Mouse (Mus musculus): Measurements from ENCODE around the gene Gimap3. TPM values are rescaled to one million over a fixed set of nuclear protein-coding genes. Genes with fewer than 3 reads are reported as not detected.

The Gimap3 gene
- 0.08 TPM in 1 of 2 replicates, not detected in the other for polyA plus RNA-seq (2015; fragmentation: Nextera tagmentation; extraction: Ambion mirVana)

DNA sequence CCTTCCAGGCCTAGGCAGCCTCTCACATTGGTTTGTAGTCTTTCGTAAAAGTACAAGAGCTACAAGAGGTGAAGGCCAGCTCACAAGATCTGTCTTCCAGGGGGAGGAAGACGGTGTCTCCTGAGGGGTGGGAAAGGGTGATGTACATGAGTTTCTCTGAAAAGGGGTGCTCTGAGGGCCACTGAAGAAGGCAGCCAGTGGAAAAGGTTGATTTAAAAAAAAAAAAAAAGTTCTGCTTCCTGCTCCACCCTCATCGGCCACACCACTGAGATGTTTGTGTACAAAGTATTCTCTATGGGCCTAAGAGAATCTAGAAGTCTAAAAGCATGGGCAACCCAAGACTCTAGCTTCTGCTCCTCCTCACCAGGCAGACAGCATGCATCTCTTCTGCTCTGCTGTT, at the start of gene Gimap3:
Gene Gimap3 (minus strand): TSS at position 156 of the 400 bp plus-strand sequence.
- Histone ChIP-seq H3K4me3 (no peak within 1 kb of the TSS), H3K27me3 (no peaks in the 10 kb centered on the region), H3K9me3 (replicated peaks) (no peaks in the 10 kb centered on the region), H3K27ac (no peak within 1 kb of the TSS), H3K36me3 (no peaks in the 10 kb centered on the region), H3K9ac (no peak within 1 kb of the TSS), H3K4me1 (replicated peaks) (no peaks in the 10 kb centered on the region), H3K4me2 (no peak within 1 kb of the TSS)
- WGBS: 76% methylated on average over 3 of the region's 3 CpGs
- ATAC-seq (replicated peaks; ENCODE audit: insufficient number of reproducible peaks, insufficient read depth, low FRiP score, low read depth): no peak

DNA sequence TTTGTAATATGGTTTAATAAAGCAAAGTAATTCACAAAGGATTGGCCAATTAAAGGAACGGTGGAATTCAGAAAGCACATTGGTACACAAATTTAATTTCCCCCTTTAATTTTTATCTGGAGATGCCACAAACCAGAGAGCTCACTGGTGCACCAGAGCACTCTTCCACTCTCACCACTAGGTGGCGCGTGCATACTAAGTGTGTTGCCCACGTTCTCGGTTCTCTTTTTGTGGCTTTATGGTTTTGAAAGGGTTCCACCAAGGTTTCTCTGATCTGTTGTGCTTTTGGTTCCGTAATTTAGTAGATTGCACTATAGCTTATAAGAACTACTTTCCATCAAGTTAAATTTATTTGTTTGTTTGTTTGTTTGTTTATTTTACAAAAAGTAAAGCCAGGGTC, 47.2 kb upstream of the Gimap3 start:
- H3K36me3 ChIP-seq: no peaks in the 10 kb centered on the region
- H3K4me2 ChIP-seq: no peak overlapping the region
- H3K27me3 ChIP-seq: no peaks in the 10 kb centered on the region
- no peak for ATAC-seq (replicated peaks; ENCODE audit: insufficient number of reproducible peaks, insufficient read depth, low FRiP score, low read depth)
- H3K4me3 ChIP-seq: no peak overlapping the region
- no peaks in the 10 kb centered on the region for H3K4me1 ChIP-seq (replicated peaks)
- H3K9ac ChIP-seq: no peak overlapping the region
- no peak overlapping the region for H3K27ac ChIP-seq
- H3K9me3 ChIP-seq (replicated peaks): no peaks in the 10 kb centered on the region
- 4% methylated on average over 6 of the region's 6 CpGs for WGBS

DNA sequence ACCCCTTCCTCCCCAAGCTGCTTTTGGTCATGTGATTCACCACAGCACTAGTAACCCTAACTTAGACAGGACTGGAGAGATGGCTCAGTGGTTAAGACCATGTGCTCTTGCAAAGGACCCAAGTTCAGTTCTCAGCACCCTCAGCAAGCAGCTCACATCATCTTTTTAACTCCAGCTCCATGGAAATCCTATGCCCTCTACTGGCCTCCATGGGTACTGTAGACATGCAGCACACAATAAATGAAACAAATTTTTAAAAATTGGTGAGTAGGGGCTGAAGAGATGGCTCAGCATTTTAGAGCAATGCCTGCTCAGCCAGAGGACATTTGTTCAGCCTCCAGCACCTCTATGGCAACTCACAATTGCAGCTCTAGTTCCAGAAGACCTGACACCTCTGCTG, 44.4 kb upstream of the Gimap3 start:
- Histone ChIP-seq H3K27me3 (no peaks in the 10 kb centered on the region), H3K27ac (no peak overlapping the region), H3K4me3 (no peak overlapping the region), H3K36me3 (no peaks in the 10 kb centered on the region), H3K4me1 (replicated peaks) (no peaks in the 10 kb centered on the region), H3K9me3 (replicated peaks) (no peaks in the 10 kb centered on the region), H3K9ac (no peak overlapping the region), H3K4me2 (no peak overlapping the region)
- ATAC-seq (replicated peaks; ENCODE audit: insufficient number of reproducible peaks, insufficient read depth, low FRiP score, low read depth): no peak

DNA sequence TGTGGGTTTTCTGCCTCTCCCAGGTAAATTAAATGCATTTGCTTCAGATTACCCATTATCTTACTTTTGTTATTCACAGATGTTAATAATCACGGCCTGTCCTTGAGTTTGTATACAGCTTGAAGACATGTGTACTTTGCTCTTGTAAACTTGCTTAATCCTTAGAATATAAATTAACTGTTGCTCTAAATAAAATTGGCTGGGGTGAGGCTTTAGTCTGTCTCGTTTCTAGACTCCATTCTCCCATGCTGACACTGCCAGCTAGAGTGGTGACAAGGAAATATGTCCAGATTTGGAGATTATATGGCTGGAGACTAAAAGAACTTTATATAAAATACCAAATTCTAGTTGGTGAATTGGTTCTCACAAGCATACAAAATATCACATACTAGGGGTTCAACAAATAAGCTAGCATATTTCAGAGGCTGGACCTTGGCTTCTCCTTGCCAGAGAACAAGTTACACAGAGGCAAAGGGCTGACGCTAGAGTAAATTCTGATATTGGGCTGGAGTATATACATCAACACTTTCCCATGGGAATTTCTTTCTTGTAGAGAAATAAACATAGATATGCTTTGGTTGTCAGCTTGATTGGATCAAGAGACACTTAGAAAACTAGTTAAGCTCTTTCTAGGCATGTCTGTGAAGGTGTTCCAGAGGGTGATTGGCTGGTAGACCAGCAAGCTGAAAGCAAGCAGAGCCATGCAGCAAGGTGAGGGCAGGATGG, 39.0 kb upstream of the Gimap3 start:
- no peak overlapping the region for H3K9ac ChIP-seq
- H3K36me3 ChIP-seq: no peaks in the 10 kb centered on the region
- H3K9me3 ChIP-seq (replicated peaks): no peaks in the 10 kb centered on the region
- H3K27me3 ChIP-seq: no peaks in the 10 kb centered on the region
- no peak overlapping the region for H3K27ac ChIP-seq
- no peaks in the 10 kb centered on the region for H3K4me1 ChIP-seq (replicated peaks)
- no peak overlapping the region for H3K4me2 ChIP-seq
- 61% methylated on average over 3 of the region's 3 CpGs for WGBS
- H3K4me3 ChIP-seq: no peak overlapping the region
- no peak for ATAC-seq (replicated peaks; ENCODE audit: insufficient number of reproducible peaks, insufficient read depth, low FRiP score, low read depth)

DNA sequence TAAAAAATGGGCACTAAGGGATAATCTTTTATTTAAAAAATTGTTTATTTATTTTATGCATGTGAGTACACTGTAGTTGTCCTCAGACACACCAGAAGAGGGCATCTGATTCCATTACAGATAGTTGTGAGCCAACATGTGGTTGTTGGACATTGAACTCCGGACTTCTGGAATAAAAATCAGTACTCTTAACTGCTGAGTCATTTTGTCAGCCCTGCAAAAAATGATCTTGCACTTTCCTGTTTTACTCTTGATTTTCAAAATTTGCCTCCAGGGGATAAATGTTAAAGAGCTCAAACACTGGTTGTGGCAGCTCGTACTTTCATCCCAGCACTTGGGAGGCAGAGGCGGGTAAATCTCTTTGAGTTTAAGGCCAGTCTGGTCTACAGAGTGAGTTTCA, 36.1 kb upstream of the Gimap3 start:
- Histone ChIP-seq H3K27me3 (no peaks in the 10 kb centered on the region), H3K4me3 (no peak overlapping the region)

DNA sequence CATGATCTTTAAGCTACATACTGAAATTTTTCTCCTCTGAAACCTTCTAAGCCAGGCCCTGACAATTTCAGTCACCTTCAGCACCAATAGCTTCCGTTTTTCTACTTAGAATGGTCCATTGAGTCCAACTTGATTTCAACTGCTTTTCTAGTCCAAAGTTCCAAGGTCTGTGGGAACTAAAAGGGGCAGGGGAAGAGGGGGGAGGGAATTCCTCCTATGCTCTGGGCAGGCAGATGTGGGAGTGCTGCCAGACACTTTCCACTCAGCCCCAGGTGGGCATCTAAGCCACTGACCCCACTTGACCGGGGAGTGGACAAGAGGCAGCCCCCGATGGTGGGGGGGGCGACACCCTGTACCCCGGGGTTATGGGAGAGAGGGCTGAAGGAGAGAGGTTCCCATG, 33.7 kb upstream of the Gimap3 start:
- Histone ChIP-seq H3K4me2 (no peak overlapping the region), H3K4me3 (no peak overlapping the region), H3K9ac (no peak overlapping the region), H3K36me3 (no peaks in the 10 kb centered on the region), H3K4me1 (replicated peaks) (no peaks in the 10 kb centered on the region), H3K9me3 (replicated peaks) (no peaks in the 10 kb centered on the region), H3K27me3 (no peaks in the 10 kb centered on the region), H3K27ac (no peak overlapping the region)
- no peak for ATAC-seq (replicated peaks; ENCODE audit: insufficient number of reproducible peaks, insufficient read depth, low FRiP score, low read depth)
- WGBS: 87% methylated on average over 5 of the region's 5 CpGs

More for the DNA sequence above, 36.1 kb upstream of the Gimap3 start:
- Histone ChIP-seq H3K9ac (no peak overlapping the region), H3K4me1 (replicated peaks) (no peaks in the 10 kb centered on the region), H3K27ac (no peak overlapping the region), H3K9me3 (replicated peaks) (no peaks in the 10 kb centered on the region), H3K4me2 (no peak overlapping the region), H3K36me3 (no peaks in the 10 kb centered on the region)
- no peak for ATAC-seq (replicated peaks; ENCODE audit: insufficient number of reproducible peaks, insufficient read depth, low FRiP score, low read depth)
- WGBS: 79% methylated on average over 3 of the region's 3 CpGs

DNA sequence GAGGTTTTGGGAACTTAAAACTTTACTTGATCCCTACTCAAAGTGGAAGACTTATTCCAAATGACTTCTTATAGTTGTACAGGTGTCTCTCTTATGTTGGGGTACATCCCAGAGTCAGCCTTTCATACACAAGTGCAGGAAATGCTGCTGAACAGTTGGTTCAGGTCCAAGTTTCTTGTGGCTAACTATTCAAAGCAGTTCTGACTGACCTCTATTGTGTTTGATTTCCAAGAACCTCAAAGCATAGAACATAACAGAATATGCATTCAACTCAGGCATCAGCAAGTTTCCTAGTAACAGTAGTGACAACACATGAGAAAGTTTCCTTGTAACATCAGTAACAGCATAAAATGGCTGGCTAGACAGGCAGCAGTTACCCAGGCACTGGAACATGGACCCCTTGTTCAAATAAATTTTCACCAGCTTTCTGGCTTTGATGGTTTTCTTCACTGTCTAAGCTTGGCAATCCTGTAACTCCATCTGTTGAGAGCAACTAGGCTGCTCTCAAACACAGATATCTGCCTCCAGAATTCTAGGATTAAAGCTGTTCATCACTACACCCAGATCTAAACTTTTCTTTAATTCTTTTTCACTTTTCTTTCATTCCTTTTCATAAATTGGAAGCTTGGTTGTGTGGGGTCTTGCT, 32.9 kb upstream of the Gimap3 start:
- Histone ChIP-seq H3K36me3 (no peaks in the 10 kb centered on the region), H3K27me3 (no peaks in the 10 kb centered on the region), H3K9me3 (replicated peaks) (no peaks in the 10 kb centered on the region), H3K4me1 (replicated peaks) (no peaks in the 10 kb centered on the region), H3K9ac (no peak overlapping the region), H3K27ac (no peak overlapping the region), H3K4me2 (no peak overlapping the region), H3K4me3 (no peak overlapping the region)
- ATAC-seq (replicated peaks; ENCODE audit: insufficient number of reproducible peaks, insufficient read depth, low FRiP score, low read depth): no peak

DNA sequence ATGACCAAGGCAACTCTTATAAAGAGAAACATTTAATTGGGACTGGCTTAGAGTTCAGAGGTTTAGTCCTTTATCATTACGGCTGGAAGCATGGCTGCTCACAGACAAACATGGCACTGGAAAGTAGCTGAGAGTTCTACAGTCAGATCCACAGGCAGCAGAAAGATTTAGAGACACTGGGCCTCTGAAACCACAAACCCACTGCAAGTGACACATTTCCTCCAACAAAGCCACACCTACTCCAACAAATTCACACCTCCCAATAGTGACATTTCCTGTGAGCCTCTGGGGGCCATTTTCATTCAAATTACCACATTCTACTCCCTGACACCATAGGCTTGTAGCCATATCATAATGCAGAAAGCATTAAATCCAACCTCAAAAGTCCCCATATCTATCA, 31.2 kb upstream of the Gimap3 start:
- Histone ChIP-seq H3K27me3 (no peaks in the 10 kb centered on the region), H3K4me3 (no peak overlapping the region), H3K4me1 (replicated peaks) (no peaks in the 10 kb centered on the region), H3K9ac (no peak overlapping the region), H3K27ac (no peak overlapping the region), H3K9me3 (replicated peaks) (no peaks in the 10 kb centered on the region), H3K36me3 (no peaks in the 10 kb centered on the region), H3K4me2 (no peak overlapping the region)
- no peak for ATAC-seq (replicated peaks; ENCODE audit: insufficient number of reproducible peaks, insufficient read depth, low FRiP score, low read depth)
- 58% methylated on average over 1 of the region's 1 CpGs for WGBS

DNA sequence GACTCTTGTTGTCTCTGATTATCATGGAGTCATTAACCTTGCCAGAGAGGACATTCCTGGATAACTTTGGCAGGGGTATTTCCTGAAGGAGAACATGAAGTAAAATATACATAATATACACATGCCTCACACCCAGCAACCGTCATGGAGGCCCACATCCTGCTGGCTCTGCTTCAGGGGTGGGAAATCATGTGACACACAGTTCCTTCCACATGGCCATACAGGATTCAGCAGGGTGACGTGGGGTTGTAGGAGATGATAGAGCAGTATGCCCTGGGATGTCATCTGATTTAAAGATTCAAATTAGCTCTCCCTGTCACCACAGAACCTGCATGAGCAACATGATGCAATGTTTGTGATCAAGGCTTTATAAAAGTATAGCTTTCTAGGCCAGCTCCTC, 17.2 kb upstream of the Gimap3 start:
- H3K9ac ChIP-seq: no peak overlapping the region
- no peaks in the 10 kb centered on the region for H3K36me3 ChIP-seq
- no peaks in the 10 kb centered on the region for H3K4me1 ChIP-seq (replicated peaks)
- no peak overlapping the region for H3K4me3 ChIP-seq
- WGBS: 65% methylated on average over 2 of the region's 2 CpGs
- no peak for ATAC-seq (replicated peaks; ENCODE audit: insufficient number of reproducible peaks, insufficient read depth, low FRiP score, low read depth)
- no peak overlapping the region for H3K4me2 ChIP-seq
- no peaks in the 10 kb centered on the region for H3K9me3 ChIP-seq (replicated peaks)
- H3K27me3 ChIP-seq: no peaks in the 10 kb centered on the region
- H3K27ac ChIP-seq: no peak overlapping the region

DNA sequence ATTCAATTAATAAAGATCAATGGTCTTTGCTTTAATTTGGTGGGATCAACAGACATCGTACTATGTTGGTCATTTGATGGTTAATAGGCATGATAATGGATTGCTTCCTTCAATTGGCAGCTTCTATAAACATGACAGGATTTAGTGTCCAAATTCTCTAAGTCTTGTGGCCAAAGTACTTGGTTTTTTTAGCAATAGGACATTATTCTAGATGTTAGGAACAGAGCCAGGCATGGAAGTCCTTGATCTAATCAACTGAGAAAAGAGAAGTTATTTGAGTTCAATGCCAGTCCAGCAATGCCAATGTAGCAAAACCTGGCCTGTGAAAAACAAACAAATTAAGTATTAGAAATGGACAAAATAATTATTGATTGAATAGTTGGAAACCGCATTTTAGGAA, 14.9 kb upstream of the Gimap3 start:
- no peak for ATAC-seq (replicated peaks; ENCODE audit: insufficient number of reproducible peaks, insufficient read depth, low FRiP score, low read depth)
- H3K27ac ChIP-seq: 0 out of 2 replicates have a peak overlapping the region, but pooled peaks have one; percentile 8

DNA sequence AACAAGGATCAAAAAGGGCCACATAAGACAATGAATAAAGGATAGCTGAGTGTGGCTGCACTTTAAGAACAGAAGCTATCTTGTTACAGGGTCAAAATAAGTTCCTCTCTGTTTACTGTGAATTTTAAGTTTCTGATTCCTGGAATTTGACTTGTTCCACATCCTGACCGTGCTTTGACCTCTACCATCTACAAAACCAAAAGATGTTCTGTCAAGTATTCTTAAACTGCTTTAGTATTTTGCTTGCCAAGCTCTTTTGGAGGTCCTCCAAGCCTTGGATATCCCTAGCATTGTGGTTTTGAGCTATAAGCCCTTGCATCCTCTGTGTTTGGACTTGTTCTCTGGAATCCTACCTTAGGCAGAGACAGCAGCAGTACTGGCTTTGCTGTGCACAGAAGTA, 14.5 kb upstream of the Gimap3 start:
- Histone ChIP-seq H3K9me3 (replicated peaks) (no peaks in the 10 kb centered on the region), H3K4me3 (no peak overlapping the region), H3K9ac (no peak overlapping the region), H3K27ac (0 out of 2 replicates have a peak overlapping the region, but pooled peaks have one; percentile 8), H3K27me3 (no peaks in the 10 kb centered on the region), H3K36me3 (no peaks in the 10 kb centered on the region), H3K4me2 (no peak overlapping the region), H3K4me1 (replicated peaks) (no peaks in the 10 kb centered on the region)
- WGBS: 43% methylated on average over 1 of the region's 1 CpGs
- no peak for ATAC-seq (replicated peaks; ENCODE audit: insufficient number of reproducible peaks, insufficient read depth, low FRiP score, low read depth)

More for the DNA sequence above, 14.9 kb upstream of the Gimap3 start:
- H3K9ac ChIP-seq: no peak overlapping the region
- no peaks in the 10 kb centered on the region for H3K4me1 ChIP-seq (replicated peaks)
- 68% methylated on average over 2 of the region's 2 CpGs for WGBS
- no peaks in the 10 kb centered on the region for H3K36me3 ChIP-seq
- H3K27me3 ChIP-seq: no peaks in the 10 kb centered on the region
- H3K4me3 ChIP-seq: no peak overlapping the region
- no peak overlapping the region for H3K4me2 ChIP-seq
- no peaks in the 10 kb centered on the region for H3K9me3 ChIP-seq (replicated peaks)

DNA sequence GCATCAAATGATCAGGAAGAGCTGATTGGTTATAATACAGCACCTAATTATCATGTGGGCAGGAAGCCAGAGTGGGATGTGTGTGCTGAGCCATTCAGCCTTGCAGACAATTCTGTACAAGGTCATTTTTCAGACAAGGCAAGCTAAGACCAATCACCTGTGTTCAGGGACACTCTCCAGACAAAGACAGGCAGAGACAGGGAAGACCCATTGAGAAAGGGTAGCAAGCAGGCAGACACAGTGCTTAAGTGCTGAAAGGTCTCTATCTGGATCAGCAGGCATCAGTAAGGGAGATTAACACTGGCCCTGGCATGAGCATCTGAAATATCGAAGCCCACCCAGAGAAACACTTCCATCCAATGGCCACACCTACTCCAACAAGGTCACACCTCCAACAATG, 13.8 kb upstream of the Gimap3 start:
- Histone ChIP-seq H3K9ac (no peak overlapping the region), H3K4me3 (no peak overlapping the region), H3K9me3 (replicated peaks) (no peaks in the 10 kb centered on the region), H3K36me3 (no peaks in the 10 kb centered on the region), H3K4me2 (no peak overlapping the region), H3K27ac (no peak overlapping the region), H3K27me3 (no peaks in the 10 kb centered on the region), H3K4me1 (replicated peaks) (no peaks in the 10 kb centered on the region)
- 92% methylated on average over 1 of the region's 1 CpGs for WGBS
- ATAC-seq (replicated peaks; ENCODE audit: insufficient number of reproducible peaks, insufficient read depth, low FRiP score, low read depth): no peak
